Mouse (Mus musculus): ENCODE results near the gene Brd4.

GRCm38 (mm10) chr17:32163910-32164650, 120.4 kb downstream of the Brd4 start:
- TF ChIP-seq CTCF (IDR thresholded peaks at IDR 0.05; ENCODE audit: low read depth) (no peak), EP300 (IDR thresholded peaks at IDR 0.05; ENCODE audit: low read depth) (no peak)
